Mouse (Mus musculus): ENCODE measurements around the gene Barx2.

- TF ChIP-seq CTCF (IDR thresholded peaks at IDR 0.05) (no peak), EP300 (IDR thresholded peaks at IDR 0.05) (no peak)
These were observed 703 bp upstream of the Barx2 start for GRCm38 (mm10) chr9:31913739-31914591.
